Mouse (Mus musculus): ENCODE measurements around the gene Crb1.

Gene Crb1

GRCm38 (mm10) chr1:139215311-139215710 lies 161.6 kb downstream of the Crb1 start:
- DNase-seq = no peak

- DNase-seq = no peak
Observed at GRCm38 (mm10) chr1:139210505-139210904, 166.4 kb downstream of the Crb1 start.

DNA sequence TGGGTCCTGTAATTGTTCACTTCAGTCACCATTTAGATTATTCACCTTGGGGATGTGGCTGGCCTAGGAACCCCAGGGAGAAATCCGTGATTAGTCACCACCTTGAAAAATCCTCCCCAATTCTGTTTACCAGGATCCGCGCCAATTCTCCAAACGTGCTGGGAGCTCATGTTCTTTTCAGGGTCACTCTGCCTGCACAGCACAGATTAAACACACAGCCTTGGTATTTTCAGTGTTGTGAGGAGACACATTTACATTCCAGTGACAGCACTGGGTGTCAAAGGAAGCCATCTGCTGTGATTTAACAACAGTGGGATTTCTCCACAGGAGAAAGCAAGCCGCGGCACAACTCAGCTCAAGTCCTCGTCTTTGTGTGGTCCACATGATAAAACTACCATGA lies 167.1 kb downstream of the Crb1 start:
- DNase-seq = no peak

- no peak for DNase-seq
Observed at GRCm38 (mm10) chr1:139206259-139206658, 170.6 kb downstream of the Crb1 start.

DNA sequence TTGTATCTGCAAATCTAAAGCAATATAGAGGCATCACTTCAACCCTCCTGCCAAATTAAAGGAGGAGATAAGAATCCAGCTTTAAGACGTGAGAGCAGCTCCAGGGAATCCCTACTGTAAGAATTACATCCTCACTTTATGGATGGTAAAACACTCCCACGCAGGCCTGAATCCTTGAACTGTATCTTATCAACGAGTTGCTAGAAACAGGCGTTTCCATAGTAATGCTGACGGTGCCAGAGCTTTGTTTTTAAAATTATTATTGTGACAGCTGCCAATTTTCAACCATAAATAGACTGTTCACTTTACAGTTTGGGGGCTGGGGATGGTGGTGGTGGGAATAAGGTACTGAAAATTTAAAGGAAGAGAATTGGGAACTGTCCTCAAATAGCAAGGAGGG lies 173.9 kb downstream of the Crb1 start:
- DNase-seq = no peak

DNA sequence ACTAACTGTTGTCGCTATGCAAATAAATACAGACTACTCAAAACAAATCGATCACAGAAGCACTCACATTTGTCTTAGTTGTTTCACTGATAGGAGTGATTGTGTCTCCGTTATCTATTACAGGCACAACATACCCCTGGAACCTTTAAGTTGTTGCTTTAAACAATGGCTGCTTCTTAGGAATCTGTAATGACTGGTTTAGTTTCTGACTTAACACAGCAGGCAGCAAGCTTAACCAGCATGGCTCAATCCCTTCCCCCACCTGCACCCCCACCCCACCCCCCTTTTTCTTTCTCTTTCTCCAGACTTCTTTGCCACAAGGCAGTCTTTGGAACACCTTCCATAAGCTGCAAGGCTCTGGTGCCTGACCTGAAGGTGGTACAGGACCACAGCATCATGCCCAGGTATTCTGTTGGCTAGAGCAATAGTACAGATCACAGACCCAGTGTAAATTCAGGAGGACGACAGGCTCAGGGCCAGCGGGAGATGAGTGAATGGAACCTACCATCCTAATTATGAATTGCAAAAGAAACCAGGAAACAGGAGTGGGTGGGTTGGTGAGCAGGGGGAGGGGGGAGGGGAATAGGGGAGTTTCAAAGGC lies 182.4 kb downstream of the Crb1 start:
- no peak for DNase-seq

DNA sequence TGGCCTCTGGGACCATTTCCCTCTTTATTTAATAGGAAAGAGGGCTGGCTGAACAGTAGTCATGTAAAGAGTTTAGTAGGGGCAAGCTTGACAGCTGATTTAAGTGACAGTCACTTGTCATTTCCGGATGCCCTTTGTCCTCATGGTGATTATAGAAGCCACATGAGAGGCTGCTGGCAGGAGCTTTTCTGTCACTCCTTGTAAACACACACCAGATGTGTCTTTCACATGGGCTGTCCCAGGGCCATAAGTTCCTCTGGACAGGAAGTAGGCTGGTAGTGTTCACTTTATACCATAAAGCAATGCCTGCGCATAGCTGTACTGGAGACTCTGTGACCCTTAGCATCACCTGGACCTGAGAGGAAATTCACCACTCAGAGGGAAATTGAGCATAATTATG lies 182.9 kb downstream of the Crb1 start:
- DNase-seq = no peak

GRCm38 (mm10) chr1:139192635-139193034 lies 184.3 kb downstream of the Crb1 start:
- no peak for DNase-seq

- DNase-seq = no peak
Observed at GRCm38 (mm10) chr1:139180481-139181149, 196.3 kb downstream of the Crb1 start.

DNA sequence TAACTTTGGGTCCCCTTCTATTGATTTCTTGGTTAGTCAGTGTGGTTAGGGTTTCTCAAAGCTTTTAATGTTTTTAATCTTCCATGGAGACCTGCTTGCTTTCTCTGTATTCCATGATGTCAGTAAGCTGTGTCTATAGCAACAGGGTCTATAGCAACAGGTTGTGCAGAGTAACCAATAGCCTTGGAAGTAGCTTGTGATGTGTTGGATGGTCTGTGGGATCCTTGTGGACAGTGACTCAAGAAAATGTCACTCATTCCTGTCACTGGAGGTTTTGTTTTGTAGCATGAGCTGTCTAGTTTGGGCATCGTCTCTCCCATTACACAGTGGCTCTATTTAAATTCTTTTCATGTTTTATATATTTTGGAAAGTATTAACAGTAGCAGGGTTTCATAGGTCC lies 197.2 kb downstream of the Crb1 start:
- DNase-seq = no peak

- no peak for DNase-seq
Observed at GRCm38 (mm10) chr1:139174058-139174832, 202.7 kb downstream of the Crb1 start.

DNA sequence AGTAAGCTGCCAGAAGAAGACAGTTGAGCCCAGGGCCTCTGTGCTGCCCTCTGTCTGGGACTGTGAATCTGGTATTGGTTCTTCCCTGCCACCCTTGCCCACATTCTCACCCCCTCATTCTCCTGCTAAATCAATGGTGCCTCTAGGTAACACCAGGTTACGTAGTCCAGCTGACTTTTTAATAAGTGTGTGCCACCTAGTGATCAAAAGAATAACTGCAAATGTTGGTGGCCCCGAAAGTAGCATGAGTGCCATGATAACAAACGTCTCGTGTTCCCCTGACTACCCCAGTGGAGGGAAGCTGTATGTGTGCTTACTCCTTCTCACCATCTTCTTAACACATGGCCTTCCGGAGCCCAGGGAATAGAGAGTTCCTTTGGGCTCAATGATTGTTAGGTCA lies 214.1 kb downstream of the Crb1 start:
- DNase-seq = peak; percentile 6 to 18

GRCm38 (mm10) chr1:139161619-139162018 lies 215.3 kb downstream of the Crb1 start:
- no peak for DNase-seq

GRCm38 (mm10) chr1:139156397-139156796 lies 220.5 kb downstream of the Crb1 start:
- peak in 1 of 2 experiments; percentile 10 for DNase-seq

GRCm38 (mm10) chr1:139153493-139153892 lies 223.4 kb downstream of the Crb1 start:
- DNase-seq = no peak

GRCm38 (mm10) chr1:139153006-139153405 lies 223.9 kb downstream of the Crb1 start:
- DNase-seq = no peak

Data from kidney, adult 8-10 months (tissue).